ENCODE assay signal across 19 mouse cellular contexts in genomic region chr11:64186590-64186989, GRCm38 (mm10).
DNase-seq lines count a peak whose midpoint lies in the region; ATAC-seq lines count a peak whose summit lies in the region.
"Had no signal": no experiment of that assay in that cellular context is flagged by ENCODE, and none has a peak within 500 bp of the region (broad histone marks: within the 10 kb centered on the region; RNA-seq: fewer than 3 reads in every experiment).

No protein-coding gene starts in this region.

- no peak for ATAC-seq in midbrain, embryonic 14.5 days (ENCODE audit: low FRiP score, low TSS enrichment)
- ATAC-seq: activated CD4-positive, CD25-positive, alpha-beta regulatory T cell, adult 4 months; forebrain, embryonic 13.5 days; Patski had no signal

- no peak overlapping the region for H3K4me2 ChIP-seq in midbrain, embryonic 14.5 days (ENCODE audit: low read length)
- H3K4me2 ChIP-seq: forebrain, embryonic 13.5 days; heart, embryonic 13.5 days had no signal

- H3K4me1 ChIP-seq in midbrain, embryonic 14.5 days (ENCODE audit: control insufficient read depth, insufficient read depth, low read length): no peaks in the 10 kb centered on the region
- H3K4me1 ChIP-seq: heart, embryonic 13.5 days had no signal

- H3K27ac ChIP-seq in midbrain, embryonic 14.5 days (replicated peaks; ENCODE audit: low read depth, low read length): no peak overlapping the region
- H3K27ac ChIP-seq: embryonic facial prominence, embryonic 10.5 days; forebrain, embryonic 13.5 days; gastrocnemius, adult 2 months; heart, embryonic 13.5 days had no signal

- H3K9me3 ChIP-seq in midbrain, embryonic 14.5 days (ENCODE audit: control insufficient read depth, low read length): no peaks in the 10 kb centered on the region
- H3K9me3 ChIP-seq: embryonic facial prominence, embryonic 10.5 days; forebrain, embryonic 13.5 days; heart, embryonic 13.5 days had no signal

- H3K4me3 ChIP-seq in midbrain, embryonic 14.5 days (replicated peaks; ENCODE audit: low read depth, low read length): no peak overlapping the region
- H3K4me3 ChIP-seq: embryonic facial prominence, embryonic 10.5 days; forebrain, embryonic 13.5 days; gastrocnemius, adult 2 months; heart, embryonic 13.5 days had no signal

- WGBS in midbrain, embryonic 14.5 days: 94% methylated on average over 2 of the region's 2 CpGs

- no peaks in the 10 kb centered on the region for H3K36me3 ChIP-seq in midbrain, embryonic 14.5 days (ENCODE audit: control insufficient read depth, insufficient read depth, low read length)
- H3K36me3 ChIP-seq: embryonic facial prominence, embryonic 10.5 days; heart, embryonic 13.5 days had no signal

- DNase-seq in kidney, adult 18-20 months: peak; percentile 5
- DNase-seq in kidney, adult 8-10 months: peak; percentile 3 to 13
- peak; percentile 11 for DNase-seq in kidney, postnatal 10 days
- peak; percentile 13 to 31 for DNase-seq in kidney, postnatal 4 days
- DNase-seq in spleen, postnatal 36 days (ENCODE audit: low spot score in 2 of 2): no peak
- no peak for DNase-seq in adipocyte (ENCODE audit: low spot score)
- DNase-seq in midbrain, embryonic 14.5 days: no peak
- DNase-seq: adrenal gland, adult 2 months; adrenal gland, postnatal 25 days; gastrocnemius, adult 2 months; gastrocnemius, postnatal 36 days; heart, adult 11 months; heart, postnatal 36 days had no signal

- no peaks in the 10 kb centered on the region for H3K27me3 ChIP-seq in midbrain, embryonic 14.5 days (ENCODE audit: control insufficient read depth, insufficient read depth, low read length)
- H3K27me3 ChIP-seq: CH12.LX; forebrain, embryonic 13.5 days; heart, embryonic 13.5 days; Patski had no signal

- no peak overlapping the region for H3K9ac ChIP-seq in midbrain, embryonic 14.5 days (replicated peaks; ENCODE audit: low read length)
- H3K9ac ChIP-seq: forebrain, embryonic 13.5 days; heart, embryonic 13.5 days had no signal

Comparison
In these comparisons a context has a peak if more than half of its experiments do, and no peak if none do; other contexts are left out.
1. DNase-seq: peak in kidney, adult 18-20 months (single experiment), kidney, adult 8-10 months (2 of 2), kidney, postnatal 10 days (single experiment) and kidney, postnatal 4 days (2 of 2); none in spleen, postnatal 36 days (0 of 2), adipocyte (single experiment) and midbrain, embryonic 14.5 days (single experiment).